Mouse (Mus musculus) small intestine, adult 2 months (tissue): ENCODE measurements around the gene Phyhd1. TPM values are rescaled to one million over a fixed set of nuclear protein-coding genes. Genes with fewer than 3 reads are reported as not detected.
A peak's percentile ranks its signal among the peaks of the same experiment; 100 is the strongest.

Experiments
- H3K27ac ChIP-seq: fragments of 200-500 bp; 2 replicates; pipeline ENCODE4 v1.5.1; 2012; ENCODE audit warnings: low read depth, low read length, control low read depth, inconsistent platforms; ENCODE audit not compliant: insufficient read depth
- H3K27me3 ChIP-seq: fragments of 200-500 bp; 2 replicates; pipeline ENCODE4 v1.6.1; 2012; ENCODE audit warnings: mild to moderate bottlenecking, moderate library complexity, low read length, inconsistent platforms; ENCODE audit not compliant: control insufficient read depth, insufficient read depth
- H3K36me3 ChIP-seq: fragments of 200-500 bp; 2 replicates; pipeline ENCODE4 v1.6.1; 2012; ENCODE audit warnings: mild to moderate bottlenecking, low read length, control low read depth, inconsistent platforms; ENCODE audit not compliant: control insufficient read depth, insufficient read depth
- H3K4me1 ChIP-seq: fragments of 200-500 bp; 2 replicates; pipeline ENCODE4 v1.6.1; 2012; ENCODE audit warnings: low read length, inconsistent platforms, mixed read lengths; ENCODE audit not compliant: control insufficient read depth, insufficient read depth, insufficient read length
- H3K4me3 ChIP-seq: fragments of 200-500 bp; 2 replicates; pipeline ENCODE4 v1.5.1; 2012; ENCODE audit warnings: low read depth, mild to moderate bottlenecking, control low read depth, inconsistent platforms, low read length, moderate library complexity
- CTCF ChIP-seq: fragments of 200-500 bp; IDR thresholded peaks from 2 replicates; pipeline ENCODE4 v1.5.1; 2012; ENCODE audit warnings: low read depth, mild to moderate bottlenecking, control low read depth, inconsistent platforms, low read length, moderate library complexity, mixed read lengths; ENCODE audit not compliant: insufficient replicate concordance, insufficient read length; ENCODE audit errors: extremely low read depth
- POLR2A ChIP-seq: fragments of 200-500 bp; IDR thresholded peaks from 2 replicates; pipeline ENCODE4 v1.6.1; 2012; ENCODE audit warnings: low read depth, mild to moderate bottlenecking, control low read depth, inconsistent platforms, low read length, moderate library complexity
- WGBS: fragments of 180-500 bp; shearing (Covaris S2); methylation state at CpG from one replicate; pipeline ENCODE4 v1.1.7; 2018; 5-methylcytosine and 5-hydroxymethylcytosine counted together
- polyA plus RNA-seq: library from polyadenylated mRNA; depleted of rRNA; stranded (reverse); fragments of >200 nt; gene quantifications from 2 replicates; pipeline ENCODE4 v1.2.3, GENCODE M21; 2012

Phyhd1 gene
- polyA plus RNA-seq, 1 experiment: 2.4 TPM

- Histone ChIP-seq H3K27me3 (no peaks in the 10 kb centered on the region), H3K4me3 (peak within 1 kb of the TSS; percentile 86), H3K36me3 (no peaks in the 10 kb centered on the region), H3K27ac (no peak within 1 kb of the TSS), H3K4me1 (peaks cover 18% of the 10 kb centered on the region)
- no peak; the same call in 1 of the 2 replicates for TF ChIP-seq POLR2A
- no peak for TF ChIP-seq CTCF
- under 1% methylated on average over 68 of the region's 68 CpGs for WGBS
These were observed 20.4 kb downstream of the Phyhd1 start, which contains the start of the genes Dolk and Nup188 for GRCm38 (mm10) chr2:30286192-30287026. Dolk (minus strand) TSS chr2:30286334. Nup188 (plus strand) TSS chr2:30286397.

GRCm38 (mm10) chr2:30287027-30287373 lies 21.0 kb downstream of the Phyhd1 start:
- TF ChIP-seq CTCF: no peak
- TF ChIP-seq POLR2A: no peak
- no peaks in the 10 kb centered on the region for H3K36me3 ChIP-seq
- no peak overlapping the region for H3K27ac ChIP-seq
- H3K27me3 ChIP-seq: no peaks in the 10 kb centered on the region
- peaks cover 15% of the 10 kb centered on the region for H3K4me1 ChIP-seq
- peak overlapping the region; percentile 86 for H3K4me3 ChIP-seq
- WGBS: 1% methylated on average over 10 of the region's 10 CpGs

- Histone ChIP-seq H3K36me3 (peaks cover 34% of the 10 kb centered on the region), H3K4me1 (no peaks in the 10 kb centered on the region), H3K27ac (no peak overlapping the region), H3K27me3 (no peaks in the 10 kb centered on the region), H3K4me3 (no peak overlapping the region)
- TF ChIP-seq POLR2A (no peak), CTCF (no peak)
- 63% methylated on average over 3 of the region's 3 CpGs for whole genome bisulfite sequencing
These were observed 33.5 kb downstream of the Phyhd1 start for GRCm38 (mm10) chr2:30299525-30299924.

- 80% methylated on average over 5 of the region's 5 CpGs for WGBS
- TF ChIP-seq POLR2A (no peak), CTCF (no peak)
- Histone ChIP-seq H3K4me1 (no peaks in the 10 kb centered on the region), H3K27me3 (no peaks in the 10 kb centered on the region), H3K36me3 (peaks cover 38% of the 10 kb centered on the region), H3K27ac (no peak overlapping the region), H3K4me3 (no peak overlapping the region)
These were observed 34.0 kb downstream of the Phyhd1 start for GRCm38 (mm10) chr2:30299966-30300365.

- WGBS: 89% methylated on average over 7 of the region's 7 CpGs
- no peak overlapping the region for H3K27ac ChIP-seq
- H3K4me3 ChIP-seq: no peak overlapping the region
- peaks cover 61% of the 10 kb centered on the region for H3K36me3 ChIP-seq
- no peaks in the 10 kb centered on the region for H3K4me1 ChIP-seq
- no peaks in the 10 kb centered on the region for H3K27me3 ChIP-seq
- TF ChIP-seq CTCF (no peak), POLR2A (no peak)
These were observed 40.1 kb downstream of the Phyhd1 start for GRCm38 (mm10) chr2:30306087-30306486.

- no peak overlapping the region for H3K27ac ChIP-seq
- TF ChIP-seq CTCF (no peak), POLR2A (no peak)
- 64% methylated on average over 3 of the region's 3 CpGs for WGBS
- no peaks in the 10 kb centered on the region for H3K27me3 ChIP-seq
- H3K36me3 ChIP-seq: peaks cover 68% of the 10 kb centered on the region
- no peaks in the 10 kb centered on the region for H3K4me1 ChIP-seq
- H3K4me3 ChIP-seq: no peak overlapping the region
These were observed 43.3 kb downstream of the Phyhd1 start for GRCm38 (mm10) chr2:30309351-30309750.

- H3K4me1 ChIP-seq: no peaks in the 10 kb centered on the region
- no peaks in the 10 kb centered on the region for H3K27me3 ChIP-seq
- no peak overlapping the region for H3K27ac ChIP-seq
- no peak overlapping the region for H3K4me3 ChIP-seq
- TF ChIP-seq CTCF (no peak), POLR2A (no peak)
- 90% methylated on average over 2 of the region's 2 CpGs for WGBS
- H3K36me3 ChIP-seq: peaks cover 69% of the 10 kb centered on the region
These were observed 45.5 kb downstream of the Phyhd1 start for GRCm38 (mm10) chr2:30311481-30311880.

GRCm38 (mm10) chr2:30316136-30316535 lies 50.1 kb downstream of the Phyhd1 start:
- 98% methylated on average over 4 of the region's 4 CpGs for WGBS
- Histone ChIP-seq H3K4me1 (no peaks in the 10 kb centered on the region), H3K36me3 (peaks cover 64% of the 10 kb centered on the region), H3K27ac (no peak overlapping the region), H3K4me3 (no peak overlapping the region), H3K27me3 (no peaks in the 10 kb centered on the region)
- TF ChIP-seq CTCF (no peak), POLR2A (no peak)
